Mouse (Mus musculus) ES-Bruce4 (cell line): ENCODE results near the gene Pcbp4. TPM values are rescaled to one million over a fixed set of nuclear protein-coding genes. Genes with fewer than 3 reads are reported as not detected.
A peak's percentile ranks its signal among the peaks of the same experiment; 100 is the strongest.

Source experiments
- H3K27ac ChIP-seq: 2 replicates; pipeline ENCODE4 v1.5.1; 2012; ENCODE audit warnings: low read length, inconsistent platforms; ENCODE audit not compliant: insufficient read depth
- H3K27me3 ChIP-seq: 2 replicates; pipeline ENCODE4 v1.6.1; 2012; ENCODE audit warnings: mild to moderate bottlenecking, low read length, inconsistent platforms; ENCODE audit not compliant: control insufficient read depth, poor library complexity, insufficient read depth, severe bottlenecking
- H3K36me3 ChIP-seq: 2 replicates; pipeline ENCODE4 v1.6.1; 2012; ENCODE audit warnings: inconsistent platforms, mild to moderate bottlenecking, low read length, moderate library complexity; ENCODE audit not compliant: control insufficient read depth, poor library complexity, insufficient read depth, severe bottlenecking
- H3K4me1 ChIP-seq: one replicate; pipeline ENCODE4 v1.8.1; 2011; ENCODE audit warnings: low read length; ENCODE audit not compliant: control insufficient read depth, insufficient read depth
- H3K4me3 ChIP-seq: 2 replicates; pipeline ENCODE4 v1.5.1; 2011; ENCODE audit warnings: low read depth, mild to moderate bottlenecking, low read length
- H3K9ac ChIP-seq: 2 replicates; pipeline ENCODE4 v1.6.1; 2012; ENCODE audit warnings: low read depth, mild to moderate bottlenecking, inconsistent platforms; ENCODE audit not compliant: poor library complexity, severe bottlenecking
- H3K9me3 ChIP-seq: replicated peaks from 2 replicates; pipeline ENCODE4 v1.6.1; 2012; ENCODE audit warnings: mild to moderate bottlenecking, low read length, inconsistent platforms; ENCODE audit not compliant: control insufficient read depth, poor library complexity, insufficient read depth, severe bottlenecking
- CTCF ChIP-seq: IDR thresholded peaks from one replicate; pipeline ENCODE4 v1.8.1; 2011; ENCODE audit warnings: low read depth, low read length
- EP300 ChIP-seq: IDR thresholded peaks from 2 replicates; pipeline ENCODE4 v1.6.1; 2011; ENCODE audit warnings: low read depth, low read length; ENCODE audit not compliant: insufficient read depth
- POLR2A ChIP-seq: IDR thresholded peaks from one replicate; pipeline ENCODE4 v1.8.1; 2011; ENCODE audit warnings: low read length; ENCODE audit not compliant: insufficient read depth
- polyA plus RNA-seq: library from polyadenylated mRNA; stranded (reverse); fragments of >200 nt; gene quantifications from 2 replicates; pipeline ENCODE4 v1.2.4, GENCODE M21; 2011; ENCODE audit warnings: low read depth; ENCODE audit not compliant: missing spikeins, insufficient read depth, insufficient read length

The Pcbp4 gene
- polyA plus RNA-seq, 1 experiment = 99.2 TPM

DNA sequence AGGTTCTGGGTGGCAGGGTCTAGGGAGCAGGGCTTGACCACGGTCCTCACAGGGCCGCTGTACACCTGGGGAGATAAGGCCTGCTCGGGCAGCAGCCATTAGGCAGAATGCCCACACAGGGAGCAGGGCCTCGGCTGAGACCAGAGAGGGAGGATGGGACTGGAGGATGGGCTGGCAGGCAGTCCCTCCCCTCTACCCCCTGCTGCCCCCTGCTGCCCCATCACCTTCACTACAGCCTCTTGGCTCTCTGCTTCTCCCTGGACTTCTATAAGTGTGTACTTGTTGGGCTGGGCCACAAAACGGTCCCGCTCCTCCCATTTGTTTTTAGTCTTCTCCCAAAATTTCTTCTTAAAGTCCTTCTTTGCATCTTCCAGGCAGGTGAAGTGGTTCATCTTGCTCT is 21.4 kb downstream of the Pcbp4 start:
- H3K27ac ChIP-seq = no peak overlapping the region
- peak overlapping the region; percentile 17; the same call in 1 of the 2 replicates for H3K9ac ChIP-seq
- H3K4me1 ChIP-seq = peaks cover 2% of the 10 kb centered on the region
- H3K9me3 ChIP-seq = no peaks in the 10 kb centered on the region
- H3K36me3 ChIP-seq = no peaks in the 10 kb centered on the region
- H3K27me3 ChIP-seq = no peaks in the 10 kb centered on the region
- TF ChIP-seq CTCF (peak; percentile 86), POLR2A (no peak), EP300 (0 out of 2 replicates have a peak, but pooled peaks have one; percentile 14)
- peak overlapping the region; percentile 32; the same call in 1 of the 2 replicates for H3K4me3 ChIP-seq

DNA sequence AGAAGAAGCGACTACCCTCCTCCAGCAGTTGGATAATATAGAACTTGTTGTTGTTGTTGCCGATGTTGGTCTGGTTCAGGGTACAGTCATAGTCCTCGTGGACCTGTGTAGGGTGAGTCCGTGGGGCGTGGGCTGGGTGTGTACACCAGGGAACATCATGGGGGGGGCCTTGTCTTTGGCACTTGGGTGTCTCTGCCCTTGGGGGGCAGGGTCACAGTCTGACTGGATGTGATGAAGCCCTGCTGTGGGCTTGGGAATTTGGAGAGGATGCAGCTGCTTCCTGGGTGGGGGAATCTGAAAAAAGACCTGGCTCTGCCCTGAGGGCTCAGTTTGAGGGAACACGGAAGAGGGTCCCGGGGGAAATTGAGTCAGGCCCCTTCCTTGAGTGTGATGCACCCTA is 22.0 kb downstream of the Pcbp4 start:
- Histone ChIP-seq H3K27me3 (no peaks in the 10 kb centered on the region), H3K9ac (peak overlapping the region; percentile 17; the same call in 1 of the 2 replicates), H3K27ac (no peak overlapping the region), H3K36me3 (no peaks in the 10 kb centered on the region), H3K4me1 (peaks cover 2% of the 10 kb centered on the region), H3K4me3 (no peak overlapping the region), H3K9me3 (no peaks in the 10 kb centered on the region)
- TF ChIP-seq POLR2A (no peak), EP300 (no peak), CTCF (no peak)

DNA sequence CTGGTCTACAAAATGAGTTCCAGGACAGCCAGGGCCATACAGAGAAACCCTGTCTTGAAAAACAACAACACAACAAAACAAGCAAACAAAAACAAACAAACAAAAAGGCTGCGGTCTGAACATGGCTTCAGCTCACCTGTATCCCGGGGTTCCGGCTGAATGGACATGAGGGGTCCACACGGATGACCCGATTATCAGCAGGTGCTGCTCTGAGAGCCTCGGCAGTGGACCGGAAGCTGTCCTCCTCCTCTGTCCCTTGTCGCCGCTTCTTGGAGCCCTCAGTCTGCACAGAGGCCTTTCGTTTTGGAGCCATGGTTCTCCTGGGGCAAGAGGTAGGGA is 22.5 kb downstream of the Pcbp4 start, which contains the start of gene Rrp9:
Rrp9 (plus strand) TSS at position 301 of the 339 bp plus-strand sequence.
- TF ChIP-seq EP300 (no peak), CTCF (no peak), POLR2A (no peak)
- Histone ChIP-seq H3K4me3 (peak within 1 kb of the TSS; percentile 38), H3K36me3 (peaks cover 1% of the 10 kb centered on the region; the same call in 1 of the 2 replicates), H3K27ac (peak within 1 kb of the TSS; percentile 10; the same call in 1 of the 2 replicates), H3K9me3 (no peaks in the 10 kb centered on the region), H3K4me1 (peaks cover 2% of the 10 kb centered on the region), H3K27me3 (no peaks in the 10 kb centered on the region), H3K9ac (peak within 1 kb of the TSS; percentile 17)

DNA sequence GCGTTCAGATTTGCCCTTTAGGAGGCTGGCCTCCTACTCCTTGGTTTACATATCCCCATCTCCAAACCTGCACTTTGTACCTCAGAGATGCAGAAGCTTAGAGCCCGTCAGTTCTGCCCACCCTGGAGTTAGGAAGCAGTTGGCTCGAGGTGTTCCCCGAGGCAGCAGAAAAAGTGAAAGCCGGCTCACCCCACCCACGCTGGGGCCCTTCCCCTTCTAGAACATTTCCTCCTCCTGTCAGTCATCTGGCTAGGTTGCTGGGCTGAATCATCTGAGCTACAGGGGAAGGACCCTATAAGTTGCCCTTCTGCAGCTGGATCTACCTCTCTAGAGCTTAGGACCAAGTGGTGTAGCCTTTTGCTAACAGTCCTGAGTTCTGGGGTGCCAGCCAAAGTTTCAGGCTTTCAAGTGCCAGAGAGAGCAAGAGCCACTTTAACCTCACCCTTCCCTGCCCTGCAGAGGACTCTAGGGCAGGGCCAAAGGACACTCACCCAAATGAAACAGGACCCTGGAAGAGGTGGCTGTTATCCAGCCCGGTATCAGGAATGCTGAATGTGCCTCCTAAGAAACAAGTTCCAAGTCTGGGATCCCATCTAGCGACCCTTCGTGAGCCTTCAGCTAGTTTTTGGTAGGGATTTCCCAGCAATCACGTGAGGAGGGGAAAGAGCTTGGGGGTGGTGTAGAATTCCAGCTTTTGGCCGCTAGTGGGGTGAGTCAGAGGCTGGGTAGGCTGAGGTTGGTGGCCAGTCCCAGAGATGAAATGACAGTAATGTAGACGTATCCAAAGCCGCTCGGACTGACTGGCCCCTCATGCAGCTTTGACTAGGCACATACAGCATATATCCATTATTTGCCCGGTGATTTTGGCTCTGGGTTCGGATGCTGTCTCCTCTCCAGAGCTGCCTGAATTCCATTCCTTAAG is 23.2 kb downstream of the Pcbp4 start:
- H3K4me3 ChIP-seq = peak overlapping the region; percentile 38
- peaks cover 8% of the 10 kb centered on the region for H3K36me3 ChIP-seq
- peaks cover 2% of the 10 kb centered on the region for H3K4me1 ChIP-seq
- no peaks in the 10 kb centered on the region for H3K9me3 ChIP-seq
- peak overlapping the region; percentile 17 for H3K9ac ChIP-seq
- no peaks in the 10 kb centered on the region for H3K27me3 ChIP-seq
- peak overlapping the region; percentile 10; the same call in 1 of the 2 replicates for H3K27ac ChIP-seq
- no peak for TF ChIP-seq EP300
- no peak for TF ChIP-seq CTCF
- TF ChIP-seq POLR2A = no peak

DNA sequence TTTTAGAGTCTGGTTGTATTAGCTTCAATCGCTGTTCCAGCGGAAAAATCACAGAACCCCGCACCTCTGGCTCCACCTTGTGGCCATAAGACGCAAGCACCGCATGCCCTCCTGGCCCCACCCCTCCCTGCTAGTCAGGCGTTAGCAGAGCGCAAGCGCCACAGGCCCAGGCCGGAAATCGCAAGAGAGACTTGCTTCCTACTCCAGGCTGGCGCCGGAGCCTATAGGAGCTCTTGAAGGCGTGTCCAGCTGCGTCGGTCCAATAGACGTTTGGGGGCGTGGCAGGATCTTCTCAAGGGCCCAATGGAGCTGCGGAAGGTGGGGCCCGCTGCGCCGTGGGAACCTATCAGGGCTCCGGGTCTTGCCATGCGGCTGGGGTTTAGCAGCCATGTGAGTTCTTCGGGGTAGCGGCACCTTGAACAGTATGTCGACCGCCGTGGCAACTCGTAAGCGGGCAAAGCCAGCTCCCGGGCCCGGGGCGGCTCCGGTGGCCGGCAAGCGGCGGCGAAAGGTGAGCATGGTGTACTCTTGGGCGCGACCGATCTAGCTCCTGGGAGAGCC is 23.9 kb downstream of the Pcbp4 start, which contains the start of gene Parp3:
Parp3 (minus strand) TSS at position 26 of the 561 bp plus-strand sequence.
- Histone ChIP-seq H3K36me3 (peaks cover 8% of the 10 kb centered on the region), H3K27ac (peak within 1 kb of the TSS; percentile 10; the same call in 1 of the 2 replicates), H3K4me1 (peaks cover 2% of the 10 kb centered on the region), H3K9me3 (no peaks in the 10 kb centered on the region), H3K4me3 (peak within 1 kb of the TSS; percentile 96), H3K9ac (peak within 1 kb of the TSS; percentile 86), H3K27me3 (no peaks in the 10 kb centered on the region)
- TF ChIP-seq CTCF (peak; percentile 93), EP300 (no peak)

DNA sequence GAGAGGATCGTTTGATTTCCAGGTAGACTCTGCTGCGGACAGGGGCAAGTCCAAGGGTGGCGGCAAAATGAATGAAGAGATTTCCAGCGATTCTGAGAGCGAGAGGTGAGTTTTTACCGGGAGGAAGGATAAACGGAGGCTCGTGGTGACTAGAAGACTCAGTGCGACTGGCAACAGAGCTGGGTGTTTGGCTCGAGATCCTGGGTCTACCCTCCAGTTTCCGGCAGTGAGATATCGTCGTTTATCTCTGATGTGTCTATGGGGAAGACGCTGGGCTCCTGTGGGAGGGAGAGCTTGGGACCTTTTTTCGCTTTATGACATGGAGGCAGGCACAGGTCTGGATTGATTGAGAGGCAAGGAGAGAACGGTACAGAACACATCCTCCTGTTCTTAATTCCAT is 24.6 kb downstream of the Pcbp4 start:
- Histone ChIP-seq H3K27me3 (no peaks in the 10 kb centered on the region), H3K4me3 (peak overlapping the region; percentile 96), H3K36me3 (peaks cover 8% of the 10 kb centered on the region), H3K27ac (no peak overlapping the region), H3K9me3 (no peaks in the 10 kb centered on the region), H3K4me1 (peaks cover 2% of the 10 kb centered on the region), H3K9ac (peak overlapping the region; percentile 86)
- no peak for TF ChIP-seq POLR2A
- TF ChIP-seq EP300 = no peak
- TF ChIP-seq CTCF = no peak
